Mouse (Mus musculus) ES-Bruce4 (cell line): ENCODE data around the gene Bora.

ENCODE experiments used
- CTCF ChIP-seq: IDR thresholded peaks from one replicate; pipeline ENCODE4 v1.8.1; 2011; ENCODE audit warnings: low read depth, low read length
- EP300 ChIP-seq: IDR thresholded peaks from 2 replicates; pipeline ENCODE4 v1.6.1; 2011; ENCODE audit warnings: low read depth, low read length; ENCODE audit not compliant: insufficient read depth
- POLR2A ChIP-seq: IDR thresholded peaks from one replicate; pipeline ENCODE4 v1.8.1; 2011; ENCODE audit warnings: low read length; ENCODE audit not compliant: insufficient read depth

- TF ChIP-seq CTCF (no peak), POLR2A (no peak), EP300 (no peak)
Measured at GRCm38 (mm10) chr14:99108762-99109161, 62.7 kb downstream of the Bora start.
